Mouse (Mus musculus): ENCODE data around the gene Ltf. TPM values are rescaled to one million over a fixed set of nuclear protein-coding genes. Genes with fewer than 3 reads are reported as not detected.

The Ltf gene
- total RNA-seq (2017) = 0.39 to 1.6 TPM in 2 of 3 replicates, not detected in the other

GRCm38 (mm10) chr9:111019022-111019421, at the start of gene Ltf:
Gene Ltf (plus strand): TSS chr9:111019271.
- ATAC-seq (replicated peaks; ENCODE audit: insufficient number of reproducible peaks, low FRiP score, low TSS enrichment, poor library complexity, severe bottlenecking) = no peak

GRCm38 (mm10) chr9:110979411-110979810, 39.7 kb upstream of the Ltf start:
- ATAC-seq (replicated peaks; ENCODE audit: insufficient number of reproducible peaks, low FRiP score, low TSS enrichment, poor library complexity, severe bottlenecking) = no peak

GRCm38 (mm10) chr9:110982351-110982750, 36.7 kb upstream of the Ltf start:
- no peak for ATAC-seq (replicated peaks; ENCODE audit: insufficient number of reproducible peaks, low FRiP score, low TSS enrichment, poor library complexity, severe bottlenecking)

- ATAC-seq (replicated peaks; ENCODE audit: insufficient number of reproducible peaks, low FRiP score, low TSS enrichment, poor library complexity, severe bottlenecking) = no peak
Observed at GRCm38 (mm10) chr9:110984096-110984495, 35.0 kb upstream of the Ltf start.

GRCm38 (mm10) chr9:110985541-110985940, 33.5 kb upstream of the Ltf start:
- no peak for ATAC-seq (replicated peaks; ENCODE audit: insufficient number of reproducible peaks, low FRiP score, low TSS enrichment, poor library complexity, severe bottlenecking)

- ATAC-seq (replicated peaks; ENCODE audit: insufficient number of reproducible peaks, low FRiP score, low TSS enrichment, poor library complexity, severe bottlenecking) = no peak
Observed at GRCm38 (mm10) chr9:110985951-110986350, 33.1 kb upstream of the Ltf start.

GRCm38 (mm10) chr9:110987331-110987730, 31.7 kb upstream of the Ltf start:
- no peak for ATAC-seq (replicated peaks; ENCODE audit: insufficient number of reproducible peaks, low FRiP score, low TSS enrichment, poor library complexity, severe bottlenecking)

- no peak for ATAC-seq (replicated peaks; ENCODE audit: insufficient number of reproducible peaks, low FRiP score, low TSS enrichment, poor library complexity, severe bottlenecking)
Observed at GRCm38 (mm10) chr9:110988078-110988477, 31.0 kb upstream of the Ltf start.

- no peak for ATAC-seq (replicated peaks; ENCODE audit: insufficient number of reproducible peaks, low FRiP score, low TSS enrichment, poor library complexity, severe bottlenecking)
Observed at GRCm38 (mm10) chr9:110989141-110989540, 29.9 kb upstream of the Ltf start.

GRCm38 (mm10) chr9:110989543-110989942, 29.5 kb upstream of the Ltf start:
- no peak for ATAC-seq (replicated peaks; ENCODE audit: insufficient number of reproducible peaks, low FRiP score, low TSS enrichment, poor library complexity, severe bottlenecking)

GRCm38 (mm10) chr9:110990204-110990603, 28.9 kb upstream of the Ltf start, which contains the start of gene Rtp3:
Gene Rtp3 (minus strand): TSS chr9:110990583.
- ATAC-seq (replicated peaks; ENCODE audit: insufficient number of reproducible peaks, low FRiP score, low TSS enrichment, poor library complexity, severe bottlenecking) = no peak

GRCm38 (mm10) chr9:110993281-110993709, 25.8 kb upstream of the Ltf start:
- ATAC-seq (replicated peaks; ENCODE audit: insufficient number of reproducible peaks, low FRiP score, low TSS enrichment, poor library complexity, severe bottlenecking) = no peak

- peak; percentile 79 for ATAC-seq (replicated peaks; ENCODE audit: insufficient number of reproducible peaks, low FRiP score, low TSS enrichment, poor library complexity, severe bottlenecking)
Observed at GRCm38 (mm10) chr9:110994716-110995172, 24.3 kb upstream of the Ltf start.

- peak; percentile 92 for ATAC-seq (replicated peaks; ENCODE audit: insufficient number of reproducible peaks, low FRiP score, low TSS enrichment, poor library complexity, severe bottlenecking)
Observed at GRCm38 (mm10) chr9:110997245-110997644, 21.8 kb upstream of the Ltf start.

- no peak for ATAC-seq (replicated peaks; ENCODE audit: insufficient number of reproducible peaks, low FRiP score, low TSS enrichment, poor library complexity, severe bottlenecking)
Observed at GRCm38 (mm10) chr9:110999056-110999455, 20.0 kb upstream of the Ltf start.

- no peak for ATAC-seq (replicated peaks; ENCODE audit: insufficient number of reproducible peaks, low FRiP score, low TSS enrichment, poor library complexity, severe bottlenecking)
Observed at GRCm38 (mm10) chr9:110999856-111000255, 19.2 kb upstream of the Ltf start.

- no peak for ATAC-seq (replicated peaks; ENCODE audit: insufficient number of reproducible peaks, low FRiP score, low TSS enrichment, poor library complexity, severe bottlenecking)
Observed at GRCm38 (mm10) chr9:111001621-111002020, 17.4 kb upstream of the Ltf start.

GRCm38 (mm10) chr9:111003279-111003678, 15.8 kb upstream of the Ltf start:
- ATAC-seq (replicated peaks; ENCODE audit: insufficient number of reproducible peaks, low FRiP score, low TSS enrichment, poor library complexity, severe bottlenecking) = no peak

- no peak for ATAC-seq (replicated peaks; ENCODE audit: insufficient number of reproducible peaks, low FRiP score, low TSS enrichment, poor library complexity, severe bottlenecking)
Observed at GRCm38 (mm10) chr9:111006544-111006943, 12.5 kb upstream of the Ltf start.

- ATAC-seq (replicated peaks; ENCODE audit: insufficient number of reproducible peaks, low FRiP score, low TSS enrichment, poor library complexity, severe bottlenecking) = no peak
Observed at GRCm38 (mm10) chr9:111009763-111010162, 9.3 kb upstream of the Ltf start.

GRCm38 (mm10) chr9:111011550-111011949, 7.5 kb upstream of the Ltf start:
- ATAC-seq (replicated peaks; ENCODE audit: insufficient number of reproducible peaks, low FRiP score, low TSS enrichment, poor library complexity, severe bottlenecking) = no peak
